Mouse (Mus musculus) embryo, embryonic 11 days (tissue): Measurements from ENCODE around the gene Dnm3.

Experiments
- DNase-seq: peaks from one replicate; pipeline ENCODE4 v3.0.0-alpha.2; 2015

Dnm3 gene

GRCm38 (mm10) chr1:162100961-162101830 is 376.6 kb downstream of the Dnm3 start:
- no peak for DNase-seq

- DNase-seq = no peak
These were observed 377.6 kb downstream of the Dnm3 start for GRCm38 (mm10) chr1:162100033-162100820.

DNA sequence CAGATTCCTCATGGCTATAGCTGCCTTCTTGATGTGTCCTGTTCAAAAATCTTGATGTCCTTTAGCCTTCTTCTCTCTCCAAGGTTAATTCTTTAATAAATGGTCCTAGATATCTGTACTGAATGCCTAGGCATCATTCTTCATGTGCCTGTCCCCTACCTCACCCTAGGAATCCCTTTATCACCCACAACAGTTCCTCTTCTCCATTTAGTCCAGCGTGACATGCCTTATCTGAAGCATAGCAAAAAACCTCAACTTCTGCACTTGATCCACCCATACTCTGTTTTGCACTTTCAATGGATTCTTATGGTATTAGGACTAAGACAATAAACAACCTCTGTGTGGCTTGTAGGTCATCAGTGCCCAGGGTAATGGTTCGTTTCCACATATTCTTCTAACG is 378.6 kb downstream of the Dnm3 start:
- no peak for DNase-seq

DNA sequence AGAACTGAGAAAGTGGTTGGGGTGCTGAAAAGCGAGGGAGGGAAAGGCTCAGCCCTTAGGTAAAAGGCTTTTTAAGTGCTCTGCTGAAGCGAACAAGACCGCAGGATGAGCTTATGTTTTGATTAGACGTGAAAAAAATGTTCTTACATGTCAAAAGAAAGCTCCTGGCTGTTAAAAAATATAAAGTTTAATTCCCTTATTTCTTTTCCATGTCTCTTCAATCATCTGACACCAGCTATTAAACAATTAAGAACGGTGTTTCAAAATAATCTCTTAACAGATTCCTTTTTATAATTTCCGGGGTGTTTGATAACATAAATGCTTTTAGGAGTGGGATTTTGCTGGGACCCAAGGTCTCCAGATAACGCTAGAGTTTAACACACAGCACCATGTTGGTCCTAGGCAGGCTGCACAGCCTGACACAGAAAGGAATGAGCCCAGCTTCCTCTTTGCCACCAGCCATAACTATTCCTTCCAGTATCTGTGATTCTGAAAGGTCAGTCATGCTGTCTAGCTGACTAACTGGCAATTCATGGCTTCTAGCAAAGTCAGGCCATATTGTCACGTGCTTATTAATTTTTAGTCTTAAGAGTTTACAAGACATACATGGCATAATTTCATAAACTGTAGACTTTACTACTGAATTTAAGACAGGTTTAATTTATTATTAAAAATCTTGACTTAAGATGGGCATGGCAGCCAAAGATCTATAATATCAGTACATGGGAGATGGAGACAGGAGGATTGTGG is 383.1 kb downstream of the Dnm3 start:
- no peak for DNase-seq

DNA sequence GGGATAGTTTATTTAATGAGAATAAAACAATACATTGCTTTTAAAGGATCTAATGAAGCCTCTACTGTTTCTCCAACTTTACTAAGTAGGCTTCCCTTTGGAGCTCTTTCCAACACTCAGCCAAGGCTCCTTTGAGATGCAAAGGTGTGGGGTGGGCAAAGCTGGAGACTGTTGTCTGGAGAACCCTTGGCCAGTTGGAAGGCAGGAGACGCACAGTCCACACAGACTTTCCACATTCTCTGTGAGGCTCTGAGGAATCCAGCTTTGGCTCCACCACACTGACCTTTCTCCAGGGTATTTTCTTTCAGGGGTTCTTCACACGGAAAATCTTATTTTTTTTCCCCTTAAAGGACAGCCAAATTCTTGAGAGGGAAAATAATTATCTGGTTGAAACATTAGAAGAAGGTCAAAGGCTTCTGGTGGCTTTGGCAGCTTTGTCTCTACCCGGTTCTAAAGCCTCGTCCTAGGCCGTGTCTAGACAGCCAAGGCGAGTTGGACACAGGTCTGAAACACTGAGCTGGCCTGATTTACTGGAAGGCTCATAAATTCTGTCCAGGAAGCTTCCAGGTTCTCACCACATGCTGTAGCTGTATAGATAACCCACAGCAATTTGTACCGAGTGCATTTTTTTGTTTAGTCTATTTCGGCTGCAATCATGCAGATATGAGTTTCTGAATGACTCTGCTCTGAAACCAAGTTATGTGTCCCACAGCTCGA is 383.9 kb downstream of the Dnm3 start:
- DNase-seq = no peak

GRCm38 (mm10) chr1:162092899-162093659 is 384.8 kb downstream of the Dnm3 start:
- no peak for DNase-seq

DNA sequence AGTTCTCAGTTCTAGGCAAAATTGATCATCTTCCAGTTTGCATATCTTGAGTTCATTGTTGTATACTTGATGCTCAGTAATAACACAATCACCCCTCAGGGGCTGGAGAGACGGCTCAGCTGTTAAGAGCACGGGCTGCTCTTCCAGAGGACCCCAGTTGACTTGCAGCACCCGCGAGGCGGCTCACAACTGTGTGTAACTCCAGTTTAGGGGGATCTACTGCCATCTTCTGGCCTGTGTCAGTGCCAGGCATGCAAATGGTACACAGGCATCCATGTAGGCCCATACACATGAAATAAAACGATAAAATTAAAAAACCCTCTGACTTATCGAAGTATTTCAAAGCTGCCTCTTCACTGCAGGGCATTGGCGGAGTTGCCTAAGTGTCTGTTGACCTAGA is 385.4 kb downstream of the Dnm3 start:
- DNase-seq = no peak

DNA sequence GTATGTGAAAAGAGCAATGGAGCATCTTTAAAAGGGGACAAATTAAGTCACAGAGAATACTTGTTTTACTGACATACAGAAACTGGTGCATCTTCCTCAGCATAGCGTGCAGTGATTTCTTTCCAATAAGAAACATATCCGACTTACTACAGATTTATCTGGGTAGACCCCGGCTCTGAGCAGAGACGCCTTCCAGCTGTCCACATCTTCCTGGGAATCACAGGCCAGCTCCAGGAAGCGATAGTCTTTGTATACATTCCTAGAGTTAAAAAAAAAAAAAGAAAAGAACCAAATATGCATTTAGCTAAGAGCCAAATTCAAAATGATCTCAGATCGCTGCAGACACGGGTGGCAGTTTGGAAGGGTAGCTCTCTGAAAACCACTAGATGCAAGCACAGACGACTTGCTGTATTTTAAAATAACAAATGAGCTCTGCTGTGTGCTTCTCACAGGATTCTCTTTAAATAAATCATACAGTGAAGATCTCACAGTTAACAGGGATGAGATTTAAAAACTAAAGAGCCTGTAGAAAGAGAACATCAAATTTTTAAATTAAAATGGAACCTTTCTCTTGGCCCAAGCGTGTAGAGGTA is 393.9 kb downstream of the Dnm3 start:
- DNase-seq = no peak

- no peak for DNase-seq
These were observed 394.5 kb downstream of the Dnm3 start for GRCm38 (mm10) chr1:162083354-162083753.

DNA sequence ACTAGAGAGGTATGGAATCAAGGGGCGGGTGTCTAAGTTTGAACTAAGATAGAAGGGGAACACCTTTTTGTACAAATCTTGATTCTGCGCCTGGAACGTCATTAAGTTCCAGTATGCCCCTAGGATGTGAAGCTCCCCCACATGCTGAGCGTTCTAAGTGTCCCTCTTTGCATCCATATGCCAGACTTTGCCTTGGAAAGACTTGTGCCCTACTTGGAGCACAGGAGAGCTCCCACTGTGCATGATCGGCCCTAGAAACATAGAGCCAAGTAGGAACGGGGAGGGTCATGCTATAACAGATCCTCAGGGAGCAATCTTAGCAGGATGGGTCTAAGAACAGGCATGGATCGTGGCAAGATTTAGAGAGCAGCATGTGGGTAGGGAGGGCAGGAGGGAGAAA is 395.1 kb downstream of the Dnm3 start:
- DNase-seq = no peak

GRCm38 (mm10) chr1:162081693-162082372 is 396.0 kb downstream of the Dnm3 start:
- DNase-seq = no peak

DNA sequence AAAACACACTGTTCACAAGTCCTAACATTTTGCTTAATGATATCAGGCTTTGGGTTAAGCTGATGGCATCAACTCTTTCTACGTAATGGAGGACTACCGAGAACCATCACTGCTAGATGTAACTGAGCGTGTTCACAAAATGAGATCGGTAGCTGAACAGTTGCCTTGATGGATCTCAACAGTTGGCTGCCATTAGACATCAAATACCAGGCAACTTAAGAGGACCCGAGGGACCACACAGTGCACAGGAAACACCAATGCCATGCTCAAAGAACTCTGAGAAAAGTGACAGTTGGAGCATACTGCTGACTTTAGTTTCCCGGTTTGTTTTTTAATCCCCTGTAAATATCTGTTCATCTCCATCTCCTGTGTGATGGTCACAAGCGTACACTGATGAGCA is 397.8 kb downstream of the Dnm3 start:
- DNase-seq = no peak

DNA sequence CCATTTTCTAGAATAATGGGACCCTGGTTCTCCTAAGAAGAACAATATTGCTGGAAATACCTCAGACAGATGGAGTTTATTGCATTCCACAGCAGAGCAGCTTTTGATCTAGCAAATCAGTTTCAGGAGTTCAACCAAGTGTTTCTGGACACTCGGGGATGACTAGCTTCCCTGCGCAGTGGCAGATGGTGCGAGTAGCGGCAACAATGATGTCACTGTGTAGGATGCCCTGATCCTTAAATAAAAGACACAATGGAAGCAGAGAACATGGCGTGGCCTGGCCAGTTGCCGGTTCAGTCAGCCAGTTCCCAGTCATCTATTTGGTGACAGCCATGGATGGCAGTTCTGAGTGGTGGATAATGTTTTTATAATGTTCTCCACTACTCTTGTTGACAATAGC is 400.4 kb downstream of the Dnm3 start:
- DNase-seq = peak; percentile 29

DNA sequence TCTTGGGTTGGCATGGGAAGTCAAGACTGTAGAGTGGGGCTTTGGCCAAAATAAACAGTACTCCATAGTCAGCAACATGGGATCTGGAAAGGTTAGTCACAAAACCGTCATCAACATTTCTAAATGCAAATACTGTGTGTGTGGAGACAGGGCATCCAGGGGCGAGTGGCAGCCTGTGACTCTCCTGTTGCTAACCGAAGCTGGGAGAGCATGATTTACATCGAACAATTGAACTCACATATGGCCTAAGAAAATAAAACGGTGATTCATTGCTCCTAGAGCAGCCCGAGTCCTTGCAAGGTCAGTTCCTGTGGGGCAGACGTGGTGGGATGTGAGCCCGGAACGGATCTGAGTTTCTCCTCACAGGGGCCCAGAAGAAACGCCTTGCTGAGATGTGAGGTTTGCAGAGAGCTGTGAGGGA is 401.2 kb downstream of the Dnm3 start:
- peak; percentile 74 for DNase-seq

GRCm38 (mm10) chr1:162075831-162076230 is 402.0 kb downstream of the Dnm3 start:
- DNase-seq = peak; percentile 32

- DNase-seq = peak; percentile 47
These were observed 402.4 kb downstream of the Dnm3 start for GRCm38 (mm10) chr1:162075416-162075815.

DNA sequence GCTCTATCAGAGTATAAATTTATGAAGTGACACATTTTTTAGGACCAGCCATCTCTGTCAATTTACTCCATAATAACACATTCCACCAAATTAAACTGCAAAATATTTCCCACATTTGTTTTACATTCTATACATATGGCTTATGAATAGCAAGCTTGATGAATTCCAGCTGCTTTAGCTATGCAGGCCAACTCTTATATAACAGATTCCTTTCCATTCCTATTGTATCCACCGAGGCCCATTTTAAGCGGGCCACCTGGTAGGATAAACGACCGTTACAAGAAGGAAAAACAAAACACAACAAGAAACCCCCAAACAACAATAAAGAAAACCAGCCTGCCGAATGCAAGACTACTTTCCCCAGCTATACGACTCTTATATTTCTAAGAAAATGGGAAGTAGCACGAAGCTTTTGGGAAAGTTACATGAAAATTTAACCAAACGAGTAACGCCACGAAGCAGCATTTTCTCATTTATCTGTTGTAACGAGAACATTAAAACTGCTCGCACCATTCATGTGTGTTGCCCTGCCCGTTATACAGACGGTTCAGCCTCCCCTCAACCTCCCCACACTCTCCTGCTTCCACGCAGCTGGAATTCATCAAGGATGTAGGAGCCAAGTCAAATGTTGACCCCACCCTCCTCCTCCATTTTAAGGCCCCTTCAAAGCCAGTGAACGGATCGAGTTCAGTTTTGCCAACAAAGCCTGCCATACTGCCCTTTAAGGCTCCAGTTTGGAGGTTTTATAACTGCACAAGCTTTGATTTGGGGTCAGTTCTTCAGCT is 403.0 kb downstream of the Dnm3 start:
- DNase-seq = peak; percentile 78

- DNase-seq = peak; percentile 33
These were observed 404.8 kb downstream of the Dnm3 start for GRCm38 (mm10) chr1:162072917-162073578.

DNA sequence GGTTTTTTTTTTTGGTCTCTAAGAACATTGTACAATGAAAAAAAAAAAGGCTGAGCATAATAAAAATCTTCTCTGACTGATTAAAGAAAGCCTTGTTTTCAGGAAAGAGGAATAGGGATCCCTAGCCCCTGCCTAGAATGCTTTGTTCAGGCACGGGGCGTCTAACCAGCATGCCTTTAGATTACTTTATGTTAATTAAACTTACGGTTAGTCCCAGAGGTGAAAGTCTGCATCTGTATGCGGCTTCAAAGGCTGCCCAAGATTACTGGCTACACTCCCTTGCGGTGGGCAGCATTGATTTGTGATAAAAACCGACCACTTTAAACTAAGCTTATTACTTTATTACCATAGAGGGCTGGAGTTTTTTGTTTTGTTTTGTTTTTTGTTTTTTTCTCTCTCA is 424.2 kb downstream of the Dnm3 start:
- peak; percentile 24 for DNase-seq
